Mouse (Mus musculus): ENCODE data around the gene Kcnk4. TPM values are rescaled to one million over a fixed set of nuclear protein-coding genes. Genes with fewer than 3 reads are reported as not detected.

Kcnk4 gene
- total and polyA plus RNA-seq, 3 experiments, result 0.15 to 1.8 TPM; not detected in 1

- Histone ChIP-seq H3K4me3 (ENCODE audit: control insufficient read depth in 1 of 2, insufficient read depth in 1 of 2, low read depth in 2 of 2, low read length in 2 of 2) (peak overlapping the region; percentile 83 to 85), H3K4me1 (ENCODE audit: control insufficient read depth in 1 of 2, insufficient read depth in 2 of 2, low read length in 2 of 2) (peaks cover 0 to 10% of the 10 kb centered on the region in 2 experiments; a peak in 1 of 4 replicates), H3K36me3 (ENCODE audit: control insufficient read depth in 1 of 2, insufficient read depth in 2 of 2, low read length in 2 of 2) (peaks cover 0 to 5% of the 10 kb centered on the region in 2 experiments; a peak in 2 of 4 replicates), H3K9ac (ENCODE audit: control insufficient read depth, low read depth, low read length, poor library complexity, severe bottlenecking) (peak overlapping the region; percentile 88), H3K9me3 (replicated peaks; ENCODE audit: insufficient read depth, low read length) (no peaks in the 10 kb centered on the region), H3K27me3 (ENCODE audit: control insufficient read depth in 1 of 2, insufficient read depth in 2 of 2, low read length in 2 of 2) (no peaks in the 10 kb centered on the region), H3K27ac (ENCODE audit: control insufficient read depth, low read depth, low read length) (peak overlapping the region; percentile 65), H3K79me2 (ENCODE audit: control insufficient read depth, insufficient read depth, low read length, poor library complexity) (peaks cover 15% of the 10 kb centered on the region)
- DNase-seq (ENCODE audit: low read depth, low spot score), result peak; percentile 77
- TF ChIP-seq NRF1 (IDR thresholded peaks at IDR 0.05; ENCODE audit: insufficient read depth, low read depth, low read length, poor library complexity, severe bottlenecking), result no peak
- TF ChIP-seq ZKSCAN1 (IDR thresholded peaks at IDR 0.05; ENCODE audit: low read depth, low read length), result no peak
- TF ChIP-seq MAX (IDR thresholded peaks at IDR 0.05; ENCODE audit: low read length), result peak; percentile 51; the same call in 1 of the 2 replicates
- TF ChIP-seq NELFE (IDR thresholded peaks at IDR 0.05; ENCODE audit: low read depth, low read length), result no peak; the same call in 1 of the 2 replicates
- no peak for TF ChIP-seq USF2 (IDR thresholded peaks at IDR 0.05; ENCODE audit: borderline replicate concordance in 1 of 2, insufficient read depth in 1 of 2, low read depth in 1 of 2, low read length in 2 of 2)
- no peak for TF ChIP-seq MAZ (IDR thresholded peaks at IDR 0.05; ENCODE audit: low read depth, low read length)
- no peak for TF ChIP-seq E2F4 (IDR thresholded peaks at IDR 0.05; ENCODE audit: borderline replicate concordance, low read depth, low read length)
- 0 out of 2 replicates have a peak, but pooled peaks have one; percentile 21 for TF ChIP-seq USF1 (IDR thresholded peaks at IDR 0.05; ENCODE audit: low read depth, low read length)
- no peak for TF ChIP-seq SMC3 (IDR thresholded peaks at IDR 0.05; ENCODE audit: low read depth, low read length)
- TF ChIP-seq MYB (IDR thresholded peaks at IDR 0.05; ENCODE audit: low read depth, low read length), result no peak
- TF ChIP-seq HCFC1 (IDR thresholded peaks at IDR 0.05; ENCODE audit: low read depth, low read length), result peak; percentile 70; the same call in 1 of the 2 replicates
- peak; percentile 17; the same call in 1 of the 2 replicates for TF ChIP-seq ETS1 (IDR thresholded peaks at IDR 0.05; ENCODE audit: low read depth, low read length)
- no peak for TF ChIP-seq TBP (IDR thresholded peaks at IDR 0.05; ENCODE audit: low read depth, low read length)
- peak; percentile 24 to 27; a peak in 1 of 4 replicates for TF ChIP-seq POLR2A (IDR thresholded peaks at IDR 0.05; ENCODE audit: control insufficient read depth in 1 of 2, insufficient read depth in 1 of 2, low read depth in 1 of 2, low read length in 2 of 2, poor library complexity in 1 of 2)
- peak in 1 of 2 experiments; percentile 19; a peak in 1 of 4 replicates for TF ChIP-seq EP300 (IDR thresholded peaks at IDR 0.05; ENCODE audit: low read depth in 1 of 2, low read length in 2 of 2)
- no peak for TF ChIP-seq MAFK (IDR thresholded peaks at IDR 0.05; ENCODE audit: borderline replicate concordance, low read depth, low read length)
- peak; percentile 28; the same call in 1 of the 2 replicates for TF ChIP-seq TCF12 (IDR thresholded peaks at IDR 0.05; ENCODE audit: low read depth, low read length)
- TF ChIP-seq GABPA (IDR thresholded peaks at IDR 0.05; ENCODE audit: low read depth, low read length), result no peak
- no peak for TF ChIP-seq GATA1 (IDR thresholded peaks at IDR 0.05; ENCODE audit: low read depth, low read length)
- TF ChIP-seq MYC (IDR thresholded peaks at IDR 0.05; ENCODE audit: low read depth, low read length), result 0 out of 2 replicates have a peak, but pooled peaks have one; percentile 59
- peak; percentile 74 for TF ChIP-seq ELF1 (IDR thresholded peaks at IDR 0.05; ENCODE audit: low read depth, low read length)
- TF ChIP-seq ZC3H11A (IDR thresholded peaks at IDR 0.05; ENCODE audit: low read depth, low read length), result no peak
- TF ChIP-seq SIN3A (IDR thresholded peaks at IDR 0.05; ENCODE audit: low read length), result 0 out of 2 replicates have a peak, but pooled peaks have one; percentile 12
- no peak for TF ChIP-seq ZMIZ1 (IDR thresholded peaks at IDR 0.05; ENCODE audit: low read depth, low read length)
- no peak for TF ChIP-seq ZNF384 (IDR thresholded peaks at IDR 0.05; ENCODE audit: low read depth, low read length)
- TF ChIP-seq POLR2AphosphoS2 (IDR thresholded peaks at IDR 0.05; ENCODE audit: low read length), result no peak
- no peak for TF ChIP-seq JUND (IDR thresholded peaks at IDR 0.05; ENCODE audit: low read depth, low read length)
- TF ChIP-seq POLR2AphosphoS5 (IDR thresholded peaks at IDR 0.05; ENCODE audit: borderline replicate concordance, low read depth, low read length), result no peak
- no peak for TF ChIP-seq RAD21 (IDR thresholded peaks at IDR 0.05; ENCODE audit: low read depth, low read length)
- TF ChIP-seq TAL1 (IDR thresholded peaks at IDR 0.05; ENCODE audit: low read length), result no peak
- peak; percentile 73 for TF ChIP-seq MXI1 (IDR thresholded peaks at IDR 0.05; ENCODE audit: low read depth, low read length)
- TF ChIP-seq CHD1 (IDR thresholded peaks at IDR 0.05; ENCODE audit: low read depth, low read length), result no peak
- peak; percentile 62 for TF ChIP-seq CHD2 (IDR thresholded peaks at IDR 0.05; ENCODE audit: low read length)
- no peak for TF ChIP-seq MEF2A (IDR thresholded peaks at IDR 0.05; ENCODE audit: extremely low read depth, insufficient replicate concordance, low read depth, low read length, poor library complexity, severe bottlenecking)
- TF ChIP-seq BHLHE40 (IDR thresholded peaks at IDR 0.05; ENCODE audit: borderline replicate concordance, low read depth, low read length), result no peak
These were observed 13.3 kb downstream of the Kcnk4 start for GRCm38 (mm10) chr19:6920741-6921636.

Measured in MEL (cell line).